Mouse (Mus musculus) liver, embryonic 13.5 days (tissue): ENCODE measurements at regions not wholly inside any gene's neighbourhood (a gene's known extent, or its start where the extent isn't known, plus 50 kb on each side); places are given as distances from the start of the nearest gene placed in this dataset.
"Not testable (repeated sequence)": the region's sequence is repeated elsewhere in the genome, so short reads cannot be mapped to it uniquely, and the experiment has no call there.

Source experiments
- ATAC-seq: fragments of 200-750 bp; cut with Nextera tagmentation; 2 replicates; pipeline ENCODE4 v1.8.0; 2017; ENCODE audit warnings: low read depth, mild to moderate bottlenecking, moderate number of reproducible peaks, moderate library complexity
- DNase-seq: peaks from one replicate; pipeline ENCODE4 v3.0.0; 2022
- H3K27ac ChIP-seq: fragments of 300-500 bp; sonication (generic); 2 replicates; pipeline ENCODE4 v1.5.1; 2015; ENCODE audit warnings: moderate library complexity, mild to moderate bottlenecking, inconsistent platforms
- H3K27me3 ChIP-seq: fragments of 300-500 bp; sonication (generic); 2 replicates; pipeline ENCODE4 v1.6.1; 2015; ENCODE audit warnings: mild to moderate bottlenecking, inconsistent platforms
- H3K36me3 ChIP-seq: fragments of 300-500 bp; sonication (generic); 2 replicates; pipeline ENCODE4 v1.6.1; 2015; ENCODE audit warnings: mild to moderate bottlenecking, inconsistent platforms
- H3K4me1 ChIP-seq: fragments of 300-500 bp; sonication (generic); replicated peaks from 2 replicates; pipeline ENCODE4 v1.6.1; 2015; ENCODE audit warnings: inconsistent platforms
- H3K4me2 ChIP-seq: fragments of 300-500 bp; sonication (generic); 2 replicates; pipeline ENCODE4 v1.6.1; 2015; ENCODE audit warnings: inconsistent platforms, mild to moderate bottlenecking, moderate library complexity
- H3K4me3 ChIP-seq: fragments of 300-500 bp; sonication (generic); replicated peaks from 2 replicates; pipeline ENCODE4 v1.5.1; 2015; ENCODE audit warnings: mild to moderate bottlenecking, inconsistent platforms
- H3K9ac ChIP-seq: fragments of 300-500 bp; sonication (generic); 2 replicates; pipeline ENCODE4 v1.6.1; 2015; ENCODE audit warnings: mild to moderate bottlenecking, inconsistent platforms
- H3K9me3 ChIP-seq: fragments of 300-500 bp; sonication (generic); replicated peaks from 2 replicates; pipeline ENCODE4 v1.6.1; 2016; ENCODE audit warnings: inconsistent platforms
- WGBS: fragments of 180-500 bp; shearing (Covaris S2); methylation state at CpG from one replicate; pipeline ENCODE4 v1.1.7; 2015; ENCODE audit not compliant: insufficient replicate concordance; 5-methylcytosine and 5-hydroxymethylcytosine counted together

- Histone ChIP-seq H3K27me3 (no peaks in the 10 kb centered on the region), H3K4me1 (peaks cover 5% of the 10 kb centered on the region; the same call in 1 of the 2 replicates), H3K9me3 (no peaks in the 10 kb centered on the region), H3K27ac (no peak overlapping the region), H3K4me3 (no peak overlapping the region), H3K9ac (no peak overlapping the region), H3K4me2 (no peak overlapping the region), H3K36me3 (no peaks in the 10 kb centered on the region)
- DNase-seq (no peak), ATAC-seq (no peak)
- 10% methylated on average over 2 of the region's 2 CpGs for whole genome bisulfite sequencing
Measured at GRCm38 (mm10) chr13:46026018-46026417, 61.2 kb upstream of the Atxn1 start.

- H3K9ac ChIP-seq, result no peak overlapping the region
- no peaks in the 10 kb centered on the region for H3K36me3 ChIP-seq
- H3K9me3 ChIP-seq, result no peaks in the 10 kb centered on the region
- no peak for DNase-seq
- peaks cover 10% of the 10 kb centered on the region for H3K4me1 ChIP-seq
- ATAC-seq, result no peak
- no peak overlapping the region for H3K4me3 ChIP-seq
- H3K27me3 ChIP-seq, result no peaks in the 10 kb centered on the region
- no peak overlapping the region for H3K4me2 ChIP-seq
- WGBS, result 82% methylated on average over 5 of the region's 5 CpGs
- H3K27ac ChIP-seq, result no peak overlapping the region
Measured at GRCm38 (mm10) chr13:46023630-46024041, 58.8 kb upstream of the Atxn1 start.

- ATAC-seq (no peak), DNase-seq (no peak)
- Histone ChIP-seq H3K4me1 (peaks cover 10% of the 10 kb centered on the region), H3K27ac (no peak overlapping the region), H3K4me3 (no peak overlapping the region), H3K27me3 (no peaks in the 10 kb centered on the region), H3K36me3 (no peaks in the 10 kb centered on the region), H3K9ac (no peak overlapping the region), H3K4me2 (no peak overlapping the region), H3K9me3 (no peaks in the 10 kb centered on the region)
- 38% methylated on average over 5 of the region's 5 CpGs for WGBS
Measured at GRCm38 (mm10) chr13:46023187-46023586, 58.4 kb upstream of the Atxn1 start.

DNA sequence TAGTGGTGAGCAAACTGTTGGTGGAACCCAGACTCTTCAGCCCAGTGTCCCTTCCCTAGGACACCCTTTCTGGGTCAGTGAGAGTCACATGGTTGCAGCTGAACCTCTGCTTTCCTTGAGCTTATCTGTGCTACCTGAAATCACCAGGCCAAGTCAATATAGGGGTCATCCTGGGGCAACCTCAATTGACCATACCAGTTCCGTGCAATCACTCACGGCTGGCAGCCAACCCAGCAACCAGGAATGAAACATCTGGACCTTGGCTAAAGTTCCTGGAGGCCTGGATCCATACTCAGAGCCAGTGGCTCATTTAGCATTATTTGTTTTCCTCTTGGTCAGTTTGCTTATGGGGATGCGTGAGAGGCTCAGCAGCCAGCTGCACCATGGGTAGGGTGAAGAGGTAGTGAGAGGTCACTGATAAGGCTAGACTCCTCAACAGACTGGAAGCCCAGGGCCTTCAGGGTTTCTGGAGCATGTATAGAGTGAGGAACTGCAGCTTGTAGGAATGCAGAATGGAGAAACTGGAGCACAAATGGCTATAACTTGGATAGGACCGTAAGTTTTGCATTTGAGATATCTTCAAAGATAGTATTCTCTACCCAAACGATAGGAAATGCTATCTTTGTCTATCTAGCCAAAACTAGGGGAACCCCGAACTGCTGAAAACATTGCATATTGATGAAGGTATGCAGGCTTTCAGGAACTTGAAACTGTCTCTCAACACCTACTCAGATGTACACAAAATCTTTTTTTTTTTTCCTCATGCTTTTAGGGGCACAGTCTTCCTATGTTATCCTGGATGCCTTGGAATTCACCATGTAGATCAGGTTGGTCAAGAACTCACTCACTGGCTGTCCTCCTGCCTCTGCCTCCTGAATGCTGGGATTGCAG lies 56.4 kb upstream of the Atxn1 start:
- Histone ChIP-seq H3K27ac (no peak overlapping the region), H3K36me3 (no peaks in the 10 kb centered on the region), H3K9ac (no peak overlapping the region), H3K4me3 (no peak overlapping the region), H3K4me2 (no peak overlapping the region), H3K27me3 (no peaks in the 10 kb centered on the region), H3K9me3 (no peaks in the 10 kb centered on the region), H3K4me1 (peaks cover 10% of the 10 kb centered on the region)
- 59% methylated on average over 6 of the region's 6 CpGs for WGBS
- peak; percentile 68 for ATAC-seq
- no peak for DNase-seq

- Histone ChIP-seq H3K27me3 (no peaks in the 10 kb centered on the region), H3K27ac (no peak overlapping the region), H3K4me3 (no peak overlapping the region), H3K36me3 (no peaks in the 10 kb centered on the region), H3K9ac (no peak overlapping the region), H3K4me1 (peaks cover 10% of the 10 kb centered on the region), H3K9me3 (no peaks in the 10 kb centered on the region), H3K4me2 (no peak overlapping the region)
- 52% methylated on average over 9 of the region's 9 CpGs for WGBS
- DNase-seq, result no peak
- peak; percentile 45; the same call in 1 of the 2 replicates for ATAC-seq
Measured at GRCm38 (mm10) chr13:46019431-46020166, 54.8 kb upstream of the Atxn1 start.

DNA sequence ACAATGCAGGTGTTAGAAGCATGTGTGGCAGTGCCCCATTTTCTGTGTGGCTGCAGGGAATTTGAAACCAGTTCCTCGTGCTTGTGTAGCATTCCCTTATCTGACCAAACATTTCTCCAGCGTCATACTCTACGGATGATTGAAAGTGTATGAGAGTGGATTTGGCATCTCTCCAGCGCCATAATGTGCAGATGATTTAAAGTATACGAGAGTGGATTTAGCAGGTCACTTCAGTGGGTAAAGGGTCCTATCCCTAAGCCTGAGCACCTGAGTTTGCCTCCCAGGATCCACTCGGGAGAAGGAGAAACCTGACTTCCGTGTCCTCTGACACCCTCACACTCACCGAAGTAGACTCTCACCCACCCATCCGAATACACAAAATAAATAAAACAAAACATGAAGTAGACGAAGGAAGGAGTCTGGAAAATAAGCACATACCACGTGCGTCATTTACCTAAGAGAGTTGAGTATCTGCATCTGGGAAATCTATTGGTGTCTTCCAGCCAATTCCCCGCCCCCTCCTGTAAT lies 54.2 kb upstream of the Atxn1 start:
- DNase-seq, result no peak
- Histone ChIP-seq H3K4me2 (no peak overlapping the region), H3K9ac (no peak overlapping the region), H3K27me3 (no peaks in the 10 kb centered on the region), H3K9me3 (no peaks in the 10 kb centered on the region), H3K4me3 (no peak overlapping the region), H3K36me3 (no peaks in the 10 kb centered on the region), H3K27ac (no peak overlapping the region), H3K4me1 (peaks cover 10% of the 10 kb centered on the region)
- 57% methylated on average over 13 of the region's 13 CpGs for WGBS
- no peak for ATAC-seq

GRCm38 (mm10) chr13:46017742-46018141 lies 52.9 kb upstream of the Atxn1 start:
- no peak overlapping the region for H3K4me2 ChIP-seq
- H3K27me3 ChIP-seq, result no peaks in the 10 kb centered on the region
- no peak overlapping the region for H3K27ac ChIP-seq
- H3K4me3 ChIP-seq, result no peak overlapping the region
- H3K4me1 ChIP-seq, result peaks cover 5% of the 10 kb centered on the region; the same call in 1 of the 2 replicates
- H3K36me3 ChIP-seq, result no peaks in the 10 kb centered on the region
- no peaks in the 10 kb centered on the region for H3K9me3 ChIP-seq
- H3K9ac ChIP-seq, result no peak overlapping the region
- WGBS, result 77% methylated on average over 5 of the region's 5 CpGs
- ATAC-seq (no peak), DNase-seq (no peak)

- H3K27me3 ChIP-seq, H3K4me2 ChIP-seq, H3K27ac ChIP-seq, H3K4me3 ChIP-seq, H3K9me3 ChIP-seq, H3K4me1 ChIP-seq, ATAC-seq, H3K9ac ChIP-seq, H3K36me3 ChIP-seq, DNase-seq: not testable (repeated sequence)
- WGBS, result 45% methylated on average over 2 of the region's 2 CpGs
Measured at GRCm38 (mm10) chr13:46017011-46017410, 52.2 kb upstream of the Atxn1 start.

DNA sequence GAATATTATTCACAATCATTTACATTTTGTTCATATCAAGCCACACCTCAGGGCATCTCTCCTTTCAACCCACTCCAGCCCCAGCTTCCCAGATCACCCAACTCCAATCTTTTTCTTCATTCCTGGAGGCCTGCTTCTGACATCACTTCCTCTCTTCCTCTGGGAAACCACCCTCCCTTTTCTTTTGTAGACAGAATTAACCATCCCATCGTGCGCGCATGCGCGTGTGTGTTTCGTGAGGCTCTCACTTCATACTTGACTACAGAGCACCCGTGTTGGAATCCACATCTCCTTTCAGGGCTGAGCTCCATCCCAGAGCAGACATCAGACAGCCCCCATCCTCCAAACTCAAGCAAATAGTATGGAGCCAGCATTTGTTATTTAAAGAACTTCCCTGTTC lies 50.4 kb upstream of the Atxn1 start:
- H3K4me2 ChIP-seq, result no peak overlapping the region
- H3K4me1 ChIP-seq, result peaks cover 5% of the 10 kb centered on the region; the same call in 1 of the 2 replicates
- 77% methylated on average over 7 of the region's 7 CpGs for WGBS
- H3K27me3 ChIP-seq, result 0 out of 2 replicates have a peak, but pooled peaks cover 6% of the 10 kb centered on the region
- no peak overlapping the region for H3K4me3 ChIP-seq
- DNase-seq, result no peak
- H3K9ac ChIP-seq, result no peak overlapping the region
- H3K36me3 ChIP-seq, result no peaks in the 10 kb centered on the region
- H3K9me3 ChIP-seq, result no peaks in the 10 kb centered on the region
- ATAC-seq, result no peak
- H3K27ac ChIP-seq, result no peak overlapping the region

DNA sequence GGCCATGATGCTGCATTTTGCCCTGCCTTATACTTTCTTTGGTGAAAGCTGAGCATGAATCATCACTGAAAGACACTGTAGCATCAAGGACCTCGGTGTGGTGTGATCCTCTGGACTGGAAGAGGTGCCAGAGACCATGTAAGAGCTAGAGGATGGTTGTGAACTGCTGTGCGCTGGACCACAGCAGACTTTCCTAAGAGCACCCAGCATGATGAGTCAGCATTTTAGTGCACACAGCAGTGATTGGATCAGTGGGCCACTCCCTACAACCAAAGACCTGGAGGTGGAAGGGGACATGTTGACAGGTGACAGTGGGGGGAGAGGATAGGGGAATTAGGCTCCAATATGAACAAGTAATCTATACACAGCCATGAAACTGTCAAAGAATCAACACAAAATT lies 49.8 kb upstream of the Atxn1 start:
- Histone ChIP-seq H3K27ac (no peak overlapping the region), H3K9me3 (no peaks in the 10 kb centered on the region), H3K4me2 (no peak overlapping the region), H3K36me3 (no peaks in the 10 kb centered on the region), H3K4me3 (no peak overlapping the region), H3K27me3 (peaks cover 10% of the 10 kb centered on the region; the same call in 1 of the 2 replicates), H3K9ac (no peak overlapping the region), H3K4me1 (0 out of 2 replicates have a peak, but pooled peaks cover under 1% of the 10 kb centered on the region)
- DNase-seq (no peak), ATAC-seq (no peak)
- 54% methylated on average over 2 of the region's 2 CpGs for WGBS
